Mouse (Mus musculus) G1E (cell line): ENCODE data around the gene Tmed2.

Experiments
- CTCF ChIP-seq: IDR thresholded peaks from 2 replicates; pipeline ENCODE4 v1.5.1; 2012; ENCODE audit warnings: low read depth, low read length, inconsistent platforms, mixed read lengths
- GATA1 ChIP-seq: IDR thresholded peaks from 2 replicates; pipeline ENCODE4 v1.6.1; 2012; ENCODE audit warnings: borderline replicate concordance, low read length, inconsistent platforms, mixed read lengths

- TF ChIP-seq CTCF (no peak), GATA1 (no peak)
Observed at GRCm38 (mm10) chr5:124523032-124523431, 17.5 kb upstream of the Tmed2 start.
